Mouse (Mus musculus): ENCODE data around the gene Mpp5. TPM values are rescaled to one million over a fixed set of nuclear protein-coding genes. Genes with fewer than 3 reads are reported as not detected.

Gene Mpp5
- total and polyA plus RNA-seq, 2 experiments from 2014 or later: 12.2 to 20.3 TPM

DNA sequence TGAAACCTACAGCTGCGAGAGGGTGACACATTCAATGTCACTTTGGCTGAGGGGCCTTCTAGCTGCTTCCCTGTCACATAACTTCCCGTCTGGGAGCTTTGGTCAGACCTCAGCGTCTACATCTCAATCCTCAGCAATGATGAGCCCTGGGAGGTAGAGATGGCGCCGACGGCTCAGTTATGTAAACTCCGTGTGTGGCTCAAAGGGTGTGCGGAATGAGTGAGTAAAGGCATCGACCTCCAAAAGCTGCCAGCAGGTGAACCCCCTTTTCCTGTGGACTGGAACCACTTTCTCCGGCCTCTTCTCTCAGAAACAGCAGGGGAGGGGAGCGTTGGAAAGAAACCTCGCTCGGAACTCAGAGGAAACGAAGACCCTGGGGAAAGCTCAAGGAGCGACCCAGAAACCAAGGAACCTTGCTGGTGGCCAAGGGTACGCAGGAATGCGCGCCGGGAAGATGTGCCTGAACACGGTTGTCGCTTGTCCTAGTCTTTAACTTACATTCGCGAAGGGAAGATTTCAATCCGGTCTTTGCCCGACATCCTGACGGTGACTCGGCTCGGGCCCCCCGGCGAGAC lies 112.3 kb downstream of the Mpp5 start:
- Histone ChIP-seq H3K4me3 (ENCODE audit: low read depth, low read length) (peak overlapping the region; percentile 89), H3K9ac (replicated peaks; ENCODE audit: low read length, poor library complexity, severe bottlenecking) (peak overlapping the region; percentile 79), H3K4me2 (ENCODE audit: low read depth, low read length, poor library complexity, severe bottlenecking) (peak overlapping the region; percentile 86), H3K27ac (ENCODE audit: low read depth, low read length) (peak overlapping the region; percentile 74), H3K36me3 (ENCODE audit: insufficient read depth, low read length) (no peaks in the 10 kb centered on the region), H3K9me3 (ENCODE audit: low read length) (no peaks in the 10 kb centered on the region), H3K27me3 (ENCODE audit: insufficient read depth, low read length) (no peaks in the 10 kb centered on the region), H3K4me1 (ENCODE audit: insufficient read depth, low read length) (peaks cover 16% of the 10 kb centered on the region; the same call in 1 of the 2 replicates)
- WGBS: 1% methylated on average over 30 of the region's 30 CpGs
- TF ChIP-seq CTCF (IDR thresholded peaks at IDR 0.05): no peak
- DNase-seq (ENCODE audit: low spot score) (peak; percentile 2), ATAC-seq (ENCODE audit: low FRiP score) (peak; percentile 41; the same call in 1 of the 2 replicates)

- ATAC-seq (ENCODE audit: low FRiP score): peak; percentile 100
- 0% methylated on average over 52 of the region's 55 CpGs for WGBS
- peak within 1 kb of the TSS; percentile 77 for H3K27ac ChIP-seq (ENCODE audit: low read depth, low read length)
- H3K9ac ChIP-seq (replicated peaks; ENCODE audit: low read length, poor library complexity, severe bottlenecking): peak within 1 kb of the TSS; percentile 79
- H3K36me3 ChIP-seq (ENCODE audit: insufficient read depth, low read length): no peaks in the 10 kb centered on the region
- DNase-seq (ENCODE audit: low spot score): peak; percentile 99
- TF ChIP-seq CTCF (IDR thresholded peaks at IDR 0.05): peak; percentile 93
- H3K9me3 ChIP-seq (ENCODE audit: low read length): no peaks in the 10 kb centered on the region
- peaks cover 16% of the 10 kb centered on the region; the same call in 1 of the 2 replicates for H3K4me1 ChIP-seq (ENCODE audit: insufficient read depth, low read length)
- peak within 1 kb of the TSS; percentile 86 for H3K4me2 ChIP-seq (ENCODE audit: low read depth, low read length, poor library complexity, severe bottlenecking)
- H3K27me3 ChIP-seq (ENCODE audit: insufficient read depth, low read length): no peaks in the 10 kb centered on the region
- peak within 1 kb of the TSS; percentile 89 for H3K4me3 ChIP-seq (ENCODE audit: low read depth, low read length)
These were observed 113.0 kb downstream of the Mpp5 start, which contains the start of the genes Atp6v1d and Eif2s1 for GRCm38 (mm10) chr12:78861496-78862253. Gene Atp6v1d, minus strand, starts transcription at chr12:78861638. Gene Eif2s1, plus strand, starts transcription at chr12:78861819.

GRCm38 (mm10) chr12:78862254-78862730 lies 113.6 kb downstream of the Mpp5 start:
- Histone ChIP-seq H3K4me2 (ENCODE audit: low read depth, low read length, poor library complexity, severe bottlenecking) (peak overlapping the region; percentile 56), H3K9ac (replicated peaks; ENCODE audit: low read length, poor library complexity, severe bottlenecking) (peak overlapping the region; percentile 76), H3K36me3 (ENCODE audit: insufficient read depth, low read length) (no peaks in the 10 kb centered on the region; the same call in 1 of the 2 replicates), H3K4me1 (ENCODE audit: insufficient read depth, low read length) (peaks cover 16% of the 10 kb centered on the region; the same call in 1 of the 2 replicates), H3K27me3 (ENCODE audit: insufficient read depth, low read length) (no peaks in the 10 kb centered on the region), H3K27ac (ENCODE audit: low read depth, low read length) (peak overlapping the region; percentile 77), H3K4me3 (ENCODE audit: low read depth, low read length) (peak overlapping the region; percentile 89), H3K9me3 (ENCODE audit: low read length) (no peaks in the 10 kb centered on the region)
- TF ChIP-seq CTCF (IDR thresholded peaks at IDR 0.05): no peak
- ATAC-seq (ENCODE audit: low FRiP score) (no peak), DNase-seq (ENCODE audit: low spot score) (no peak)
- WGBS: under 1% methylated on average over 22 of the region's 22 CpGs

DNA sequence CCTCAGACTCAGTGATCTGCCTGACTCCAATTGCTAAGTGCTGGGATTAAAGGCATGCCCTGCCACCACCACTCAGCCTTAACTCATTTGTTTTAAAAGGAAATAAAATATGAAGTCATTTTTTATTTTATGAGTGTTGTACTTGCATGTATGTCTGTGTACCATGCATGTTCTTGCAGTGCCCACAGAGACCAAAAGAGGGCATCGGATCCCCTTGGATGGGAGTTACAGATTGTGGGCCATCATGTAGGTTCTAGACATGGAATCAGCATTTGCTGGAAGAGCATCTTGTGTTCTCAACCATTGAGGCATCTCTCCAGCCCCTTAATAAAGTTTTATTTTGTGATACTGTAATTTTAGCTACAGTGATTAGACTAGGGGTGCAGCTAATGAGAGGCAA lies 116.7 kb downstream of the Mpp5 start:
- WGBS: 94% methylated on average over 1 of the region's 1 CpGs
- H3K9me3 ChIP-seq (ENCODE audit: low read length): no peaks in the 10 kb centered on the region
- H3K27ac ChIP-seq (ENCODE audit: low read depth, low read length): no peak overlapping the region
- peak; percentile 35; the same call in 1 of the 2 replicates for TF ChIP-seq CTCF (IDR thresholded peaks at IDR 0.05)
- ATAC-seq (ENCODE audit: low FRiP score) (no peak), DNase-seq (ENCODE audit: low spot score) (no peak)
- H3K4me1 ChIP-seq (ENCODE audit: insufficient read depth, low read length): peaks cover 8% of the 10 kb centered on the region; the same call in 1 of the 2 replicates
- H3K36me3 ChIP-seq (ENCODE audit: insufficient read depth, low read length): no peaks in the 10 kb centered on the region; the same call in 1 of the 2 replicates
- H3K4me3 ChIP-seq (ENCODE audit: low read depth, low read length): no peak overlapping the region
- H3K4me2 ChIP-seq (ENCODE audit: low read depth, low read length, poor library complexity, severe bottlenecking): no peak overlapping the region
- H3K9ac ChIP-seq (replicated peaks; ENCODE audit: low read length, poor library complexity, severe bottlenecking): no peak overlapping the region
- no peaks in the 10 kb centered on the region for H3K27me3 ChIP-seq (ENCODE audit: insufficient read depth, low read length)

- no peaks in the 10 kb centered on the region; the same call in 1 of the 2 replicates for H3K36me3 ChIP-seq (ENCODE audit: insufficient read depth, low read length)
- TF ChIP-seq CTCF (IDR thresholded peaks at IDR 0.05): no peak
- H3K9ac ChIP-seq (replicated peaks; ENCODE audit: low read length, poor library complexity, severe bottlenecking): no peak overlapping the region
- DNase-seq (ENCODE audit: low spot score) (no peak), ATAC-seq (ENCODE audit: low FRiP score) (no peak)
- no peak overlapping the region for H3K4me3 ChIP-seq (ENCODE audit: low read depth, low read length)
- no peaks in the 10 kb centered on the region for H3K27me3 ChIP-seq (ENCODE audit: insufficient read depth, low read length)
- H3K4me2 ChIP-seq (ENCODE audit: low read depth, low read length, poor library complexity, severe bottlenecking): no peak overlapping the region
- no peak overlapping the region for H3K27ac ChIP-seq (ENCODE audit: low read depth, low read length)
- no peaks in the 10 kb centered on the region for H3K9me3 ChIP-seq (ENCODE audit: low read length)
- H3K4me1 ChIP-seq (ENCODE audit: insufficient read depth, low read length): peaks cover 2% of the 10 kb centered on the region; the same call in 1 of the 2 replicates
- WGBS: 95% methylated on average over 1 of the region's 1 CpGs
These were observed 119.4 kb downstream of the Mpp5 start for GRCm38 (mm10) chr12:78868115-78868514.

All from midbrain, postnatal 0 days (tissue).